Mouse (Mus musculus) olfactory bulb, adult 2 months (tissue): ENCODE data around the gene Pglyrp3.

ENCODE experiments used
- CTCF ChIP-seq: fragments of 200-500 bp; IDR thresholded peaks from 2 replicates; pipeline ENCODE4 v1.5.1; 2012; ENCODE audit warnings: low read depth, mild to moderate bottlenecking, low read length, moderate library complexity; ENCODE audit not compliant: insufficient read depth
- POLR2A ChIP-seq: fragments of 200-500 bp; IDR thresholded peaks from 2 replicates; pipeline ENCODE4 v1.6.1; 2012; ENCODE audit warnings: mild to moderate bottlenecking, low read depth, low read length, moderate library complexity; ENCODE audit not compliant: insufficient read depth

- TF ChIP-seq CTCF (no peak), POLR2A (no peak)
These were observed at the start of gene Pglyrp3 for GRCm38 (mm10) chr3:92014283-92014682.
